Mouse (Mus musculus) adrenal gland, postnatal 36 days (tissue): ENCODE data around the gene Hba-a1. TPM values are rescaled to one million over a fixed set of nuclear protein-coding genes. Genes with fewer than 3 reads are reported as not detected.
"Not testable (repeated sequence)": the region's sequence is repeated elsewhere in the genome, so short reads cannot be mapped to it uniquely, and the experiment has no call there.

Experiments used
- DNase-seq, 2 experiments: peaks; one replicate each; pipeline ENCODE4 v3.0.0; 2021; ENCODE audit warnings: mixed read lengths in 1 of 2
- long read RNA-seq, 2 experiments: library from polyadenylated mRNA; stranded (forward); transcript quantifications; one replicate each; pipeline ENCODE4 v2.0.0; 2021; ENCODE audit warnings: borderline sequencing depth in 2 of 2
- total RNA-seq, 2 experiments: library from RNA; stranded (reverse); gene quantifications; 2 replicates each; pipeline ENCODE4 v1.2.3; 2021

Hba-a1 gene
- total RNA-seq, result 1,000 to 10,000 TPM; 2,230 to 3,771 TPM
- long read RNA-seq, experiment 1, transcript Hba-a1-201 (3 exons, 699 nt), result major isoform, 2,222 of 2,346 reads
- long read RNA-seq, experiment 1, transcript Hba-a1-202 (2 exons, 494 nt), result minor isoform, 52 of 2,346 reads
- long read RNA-seq, experiment 1, partial matches to known transcripts, result 13 of 2,346 reads
- long read RNA-seq, experiment 1, other reads (novel, unspliced or antisense), result 59 of 2,346 reads
- long read RNA-seq, experiment 2, transcript Hba-a1-201 (3 exons, 699 nt), result major isoform, 925 of 961 reads
- long read RNA-seq, experiment 2, transcript Hba-a1-202 (2 exons, 494 nt), result minor isoform, 11 of 961 reads
- long read RNA-seq, experiment 2, partial matches to known transcripts, result 25 of 961 reads
- long read RNA-seq, experiment 2, other reads (novel, unspliced or antisense), result 0 of 961 reads

GRCm38 (mm10) chr11:32283091-32283777 is at the start of gene Hba-a1:
Gene Hba-a1, plus strand, starts transcription at chr11:32283511.
- DNase-seq, result not testable (repeated sequence)

- DNase-seq, result no peak
These were observed 49.4 kb upstream of the Hba-a1 start for GRCm38 (mm10) chr11:32233895-32234294.

GRCm38 (mm10) chr11:32234816-32235485 is 48.4 kb upstream of the Hba-a1 start:
- DNase-seq, result no peak

- peak; percentile 80 to 87 for DNase-seq
These were observed 47.7 kb upstream of the Hba-a1 start for GRCm38 (mm10) chr11:32235646-32236045.

GRCm38 (mm10) chr11:32236132-32236531 is 47.2 kb upstream of the Hba-a1 start:
- DNase-seq, result no peak

GRCm38 (mm10) chr11:32236712-32237410 is 46.5 kb upstream of the Hba-a1 start:
- peak; percentile 56 to 75 for DNase-seq

- no peak for DNase-seq
These were observed 45.9 kb upstream of the Hba-a1 start for GRCm38 (mm10) chr11:32237411-32237795.

- peak; percentile 73 to 80 for DNase-seq
These were observed 45.0 kb upstream of the Hba-a1 start for GRCm38 (mm10) chr11:32238093-32238860.

GRCm38 (mm10) chr11:32241391-32241790 is 41.9 kb upstream of the Hba-a1 start:
- no peak for DNase-seq

GRCm38 (mm10) chr11:32242209-32242608 is 41.1 kb upstream of the Hba-a1 start:
- DNase-seq, result no peak

- no peak for DNase-seq
These were observed 39.9 kb upstream of the Hba-a1 start for GRCm38 (mm10) chr11:32243205-32243955.

- DNase-seq, result no peak
These were observed 39.2 kb upstream of the Hba-a1 start for GRCm38 (mm10) chr11:32244064-32244463.

GRCm38 (mm10) chr11:32244617-32245016 is 38.7 kb upstream of the Hba-a1 start:
- no peak for DNase-seq

- DNase-seq, result no peak
These were observed 37.7 kb upstream of the Hba-a1 start for GRCm38 (mm10) chr11:32245614-32246013.

- DNase-seq, result no peak
These were observed 36.2 kb upstream of the Hba-a1 start for GRCm38 (mm10) chr11:32247068-32247467.

- DNase-seq, result no peak
These were observed 35.0 kb upstream of the Hba-a1 start for GRCm38 (mm10) chr11:32248350-32248749.

GRCm38 (mm10) chr11:32250880-32251763 is 32.2 kb upstream of the Hba-a1 start:
- no peak for DNase-seq

- DNase-seq, result no peak
These were observed 30.2 kb upstream of the Hba-a1 start for GRCm38 (mm10) chr11:32253121-32253520.

GRCm38 (mm10) chr11:32256146-32256545 is 27.2 kb upstream of the Hba-a1 start:
- no peak for DNase-seq

- DNase-seq, result no peak
These were observed 26.7 kb upstream of the Hba-a1 start for GRCm38 (mm10) chr11:32256566-32256965.
